Mouse (Mus musculus) embryo, embryonic 10 days (tissue): ENCODE results near the gene Amy2a5.
"Not testable (repeated sequence)": the region's sequence is repeated elsewhere in the genome, so short reads cannot be mapped to it uniquely, and the experiment has no call there.

Experiments used
- DNase-seq: peaks from one replicate; pipeline ENCODE4 v3.0.0-alpha.2; 2015; ENCODE audit warnings: low spot score

Gene Amy2a5

GRCm38 (mm10) chr3:113258737-113259136 is at the start of gene Amy2a5:
TSS of gene Amy2a5 (minus strand) at chr3:113258837.
- not testable (repeated sequence) for DNase-seq

- DNase-seq: not testable (repeated sequence)
Measured at GRCm38 (mm10) chr3:113291349-113291748, 32.7 kb upstream of the Amy2a5 start, which contains the start of gene Amy2a4. TSS of gene Amy2a4 (minus strand) at chr3:113291449.

- DNase-seq: not testable (repeated sequence)
Measured at GRCm38 (mm10) chr3:113280285-113280684, 21.6 kb upstream of the Amy2a5 start.

DNA sequence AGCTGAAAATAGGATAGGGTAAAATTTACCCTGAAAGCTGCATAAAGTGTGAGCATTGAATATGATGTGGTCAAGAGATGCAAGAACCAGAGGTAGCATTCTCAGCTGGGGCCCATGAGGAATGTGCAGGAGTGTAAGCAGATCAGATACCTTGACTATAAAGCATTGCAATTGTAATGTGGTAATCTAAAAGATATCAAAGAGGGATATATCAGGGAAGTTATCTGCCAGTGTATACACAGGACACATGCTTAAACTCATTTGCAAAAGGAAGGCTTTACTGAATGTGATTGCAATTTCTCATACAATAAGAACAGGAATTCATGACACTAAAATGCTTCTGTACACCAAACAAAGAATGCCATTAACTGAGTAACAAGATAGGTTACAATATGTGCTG is 20.9 kb upstream of the Amy2a5 start:
- DNase-seq: not testable (repeated sequence)

- no peak for DNase-seq
Measured at GRCm38 (mm10) chr3:113227115-113227514, 31.5 kb downstream of the Amy2a5 start.
